Mouse (Mus musculus): ENCODE measurements around the gene Hoxd11.

Hoxd11 gene

GRCm38 (mm10) chr2:74678891-74679595 is at the start of gene Hoxd11:
Gene Hoxd11, plus strand, starts transcription at chr2:74679557.
- no peak for ATAC-seq (ENCODE audit: insufficient number of reproducible peaks, low FRiP score, low TSS enrichment)

GRCm38 (mm10) chr2:74635412-74635811 is 43.9 kb upstream of the Hoxd11 start:
- no peak for ATAC-seq (ENCODE audit: insufficient number of reproducible peaks, low FRiP score, low TSS enrichment)

GRCm38 (mm10) chr2:74642431-74642830 is 36.9 kb upstream of the Hoxd11 start:
- no peak for ATAC-seq (ENCODE audit: insufficient number of reproducible peaks, low FRiP score, low TSS enrichment)

- no peak for ATAC-seq (ENCODE audit: insufficient number of reproducible peaks, low FRiP score, low TSS enrichment)
These were observed 33.7 kb upstream of the Hoxd11 start for GRCm38 (mm10) chr2:74645631-74646030.

GRCm38 (mm10) chr2:74647082-74647864 is 32.1 kb upstream of the Hoxd11 start:
- no peak for ATAC-seq (ENCODE audit: insufficient number of reproducible peaks, low FRiP score, low TSS enrichment)

GRCm38 (mm10) chr2:74652996-74653340 is 26.4 kb upstream of the Hoxd11 start:
- ATAC-seq (ENCODE audit: insufficient number of reproducible peaks, low FRiP score, low TSS enrichment): no peak

- ATAC-seq (ENCODE audit: insufficient number of reproducible peaks, low FRiP score, low TSS enrichment): no peak
These were observed 25.4 kb upstream of the Hoxd11 start for GRCm38 (mm10) chr2:74653781-74654535.

- ATAC-seq (ENCODE audit: insufficient number of reproducible peaks, low FRiP score, low TSS enrichment): no peak
These were observed 24.5 kb upstream of the Hoxd11 start for GRCm38 (mm10) chr2:74654743-74655419.

GRCm38 (mm10) chr2:74655420-74655781 is 24.0 kb upstream of the Hoxd11 start:
- no peak for ATAC-seq (ENCODE audit: insufficient number of reproducible peaks, low FRiP score, low TSS enrichment)

GRCm38 (mm10) chr2:74655821-74656631 is 23.3 kb upstream of the Hoxd11 start:
- ATAC-seq (ENCODE audit: insufficient number of reproducible peaks, low FRiP score, low TSS enrichment): no peak

- ATAC-seq (ENCODE audit: insufficient number of reproducible peaks, low FRiP score, low TSS enrichment): no peak
These were observed 22.7 kb upstream of the Hoxd11 start for GRCm38 (mm10) chr2:74656632-74657021.

- ATAC-seq (ENCODE audit: insufficient number of reproducible peaks, low FRiP score, low TSS enrichment): no peak
These were observed 21.9 kb upstream of the Hoxd11 start for GRCm38 (mm10) chr2:74657251-74658023.

GRCm38 (mm10) chr2:74658024-74658666 is 21.2 kb upstream of the Hoxd11 start:
- no peak for ATAC-seq (ENCODE audit: insufficient number of reproducible peaks, low FRiP score, low TSS enrichment)

GRCm38 (mm10) chr2:74658667-74659371 is 20.5 kb upstream of the Hoxd11 start:
- no peak for ATAC-seq (ENCODE audit: insufficient number of reproducible peaks, low FRiP score, low TSS enrichment)

GRCm38 (mm10) chr2:74659507-74660005 is 19.8 kb upstream of the Hoxd11 start, which contains the start of gene Evx2:
Gene Evx2, minus strand, starts transcription at chr2:74659557.
- no peak for ATAC-seq (ENCODE audit: insufficient number of reproducible peaks, low FRiP score, low TSS enrichment)

- no peak for ATAC-seq (ENCODE audit: insufficient number of reproducible peaks, low FRiP score, low TSS enrichment)
These were observed 18.7 kb upstream of the Hoxd11 start for GRCm38 (mm10) chr2:74660421-74661375.

- no peak for ATAC-seq (ENCODE audit: insufficient number of reproducible peaks, low FRiP score, low TSS enrichment)
These were observed 17.7 kb upstream of the Hoxd11 start for GRCm38 (mm10) chr2:74661685-74662084.
